Mouse (Mus musculus) heart, postnatal 14 days (tissue): ENCODE results near the gene Galk2. TPM values are rescaled to one million over a fixed set of nuclear protein-coding genes. Genes with fewer than 3 reads are reported as not detected.

Source experiments
- DNase-seq, 2 experiments: peaks; one replicate each; pipeline ENCODE4 v3.0.0; 2021 to 2022
- intact Hi-C: fragments of 180-260 bp; cut with DNase I; formaldehyde crosslinking; loops from one replicate; pipeline ENCODE4 v1.15.1; 2025
- total RNA-seq, 2 experiments: library from RNA; stranded (reverse); gene quantifications; 2 replicates each; pipeline ENCODE4 v1.2.3; 2021

Galk2 gene
- total RNA-seq, 2 experiments from 2014 or later, result 12.0 to 14.0 TPM

GRCm38 (mm10) chr2:125893096-125893495, 34.2 kb downstream of the Galk2 start:
- intact Hi-C loops, result loop anchor here (2.0 to 5.0 kb wide), 5 partner anchors 139 to 629 kb away; partner anchors contain the start of gene Fgf7
- peak; percentile 29 to 65 for DNase-seq

GRCm38 (mm10) chr2:125895099-125895498, 36.2 kb downstream of the Galk2 start:
- no peak for DNase-seq
- intact Hi-C loops, result no loop called here

GRCm38 (mm10) chr2:125896355-125896754, 37.4 kb downstream of the Galk2 start:
- intact Hi-C loops, result no loop called here
- no peak for DNase-seq

GRCm38 (mm10) chr2:125900797-125901410, 42.0 kb downstream of the Galk2 start:
- DNase-seq, result no peak

GRCm38 (mm10) chr2:125901426-125901825, 42.5 kb downstream of the Galk2 start:
- intact Hi-C loops, result no loop called here
- no peak for DNase-seq

More at GRCm38 (mm10) chr2:125900797-125901410, 42.0 kb downstream of the Galk2 start:
- intact Hi-C loops, result no loop called here

- intact Hi-C loops, result no loop called here
- no peak for DNase-seq
Observed at GRCm38 (mm10) chr2:125906407-125907066, 47.6 kb downstream of the Galk2 start.

- DNase-seq, result no peak
- intact Hi-C loops, result no loop called here
Observed at GRCm38 (mm10) chr2:125907580-125908255, 48.8 kb downstream of the Galk2 start.

GRCm38 (mm10) chr2:125914167-125914566, 55.3 kb downstream of the Galk2 start:
- intact Hi-C loops, result no loop called here
- no peak for DNase-seq

- intact Hi-C loops, result no loop called here
- DNase-seq, result no peak
Observed at GRCm38 (mm10) chr2:125914713-125915112, 55.8 kb downstream of the Galk2 start.

- intact Hi-C loops, result no loop called here
- DNase-seq, result no peak
Observed at GRCm38 (mm10) chr2:125916652-125917296, 57.9 kb downstream of the Galk2 start.

GRCm38 (mm10) chr2:125917297-125917679, 58.4 kb downstream of the Galk2 start:
- no peak for DNase-seq
- intact Hi-C loops, result no loop called here

- intact Hi-C loops, result no loop called here
- DNase-seq, result no peak
Observed at GRCm38 (mm10) chr2:125921273-125921672, 62.4 kb downstream of the Galk2 start.

GRCm38 (mm10) chr2:125922149-125922548, 63.2 kb downstream of the Galk2 start:
- DNase-seq, result no peak
- intact Hi-C loops, result no loop called here

GRCm38 (mm10) chr2:125922877-125923276, 64.0 kb downstream of the Galk2 start:
- intact Hi-C loops, result no loop called here
- peak in 1 of 2 experiments; percentile 2 for DNase-seq

GRCm38 (mm10) chr2:125923346-125923745, 64.4 kb downstream of the Galk2 start:
- DNase-seq, result no peak

GRCm38 (mm10) chr2:125924554-125924953, 65.6 kb downstream of the Galk2 start:
- intact Hi-C loops, result no loop called here

More at GRCm38 (mm10) chr2:125923346-125923745, 64.4 kb downstream of the Galk2 start:
- intact Hi-C loops, result no loop called here

GRCm38 (mm10) chr2:125925081-125925480, 66.2 kb downstream of the Galk2 start:
- DNase-seq, result no peak
- intact Hi-C loops, result no loop called here

More at GRCm38 (mm10) chr2:125924554-125924953, 65.6 kb downstream of the Galk2 start:
- DNase-seq, result no peak

GRCm38 (mm10) chr2:125929396-125929795, 70.5 kb downstream of the Galk2 start:
- intact Hi-C loops, result no loop called here
- no peak for DNase-seq

- intact Hi-C loops, result no loop called here
Observed at GRCm38 (mm10) chr2:125929872-125930271, 71.0 kb downstream of the Galk2 start.

GRCm38 (mm10) chr2:125931193-125931592, 72.3 kb downstream of the Galk2 start:
- no peak for DNase-seq
- intact Hi-C loops, result no loop called here

More at GRCm38 (mm10) chr2:125929872-125930271, 71.0 kb downstream of the Galk2 start:
- no peak for DNase-seq

GRCm38 (mm10) chr2:125932734-125933133, 73.8 kb downstream of the Galk2 start:
- peak in 1 of 2 experiments; percentile 3 for DNase-seq
- intact Hi-C loops, result no loop called here
